Mouse (Mus musculus): Measurements from ENCODE around the gene Shisa4.

- no peak for TF ChIP-seq POLR2A (IDR thresholded peaks at IDR 0.05; ENCODE audit: low read depth, low read length)
- TF ChIP-seq CTCF (conservative IDR thresholded peaks at IDR 0.05; ENCODE audit: insufficient read depth, insufficient read length, low read depth, low read length), result no peak
Observed at GRCm38 (mm10) chr1:135323367-135323901, 51.6 kb downstream of the Shisa4 start.

Measured in kidney, adult 2 months (tissue).